Mouse (Mus musculus) skeletal muscle tissue, postnatal 0 days (tissue): ENCODE results near the gene Gm21425. TPM values are rescaled to one million over a fixed set of nuclear protein-coding genes. Genes with fewer than 3 reads are reported as not detected.

Experiments
- polyA plus RNA-seq: library from polyadenylated mRNA; unstranded; fragments of >200 nt; fragmentation: Nextera tagmentation; extraction: Ambion mirVana; gene quantifications from 2 replicates; pipeline ENCODE4 v1.2.1, GENCODE M21; 2015

Gene Gm21425
- not detected in 2 replicates for polyA plus RNA-seq

DNA sequence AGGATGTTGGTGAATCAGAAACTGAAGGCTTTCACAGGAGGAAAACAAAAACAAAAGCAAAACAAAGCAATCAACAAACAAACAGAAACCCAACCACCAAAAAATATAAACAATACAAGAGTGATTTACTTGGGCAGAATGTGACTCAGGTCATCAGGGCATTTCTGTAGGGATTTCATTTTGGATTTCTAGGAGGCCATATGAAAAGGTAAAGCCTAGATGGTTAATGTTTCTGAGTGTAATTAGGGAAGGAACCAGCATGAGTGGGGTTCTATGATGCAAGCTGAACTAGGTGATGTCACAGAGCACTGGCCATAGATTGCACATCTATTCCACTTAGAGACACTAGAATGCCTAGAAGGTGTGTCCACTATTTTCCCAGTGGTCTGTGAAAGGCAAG, at the start of gene Gm21425:
TSS of gene Gm21425 (plus strand) at position 301 of the 400 bp plus-strand sequence.

DNA sequence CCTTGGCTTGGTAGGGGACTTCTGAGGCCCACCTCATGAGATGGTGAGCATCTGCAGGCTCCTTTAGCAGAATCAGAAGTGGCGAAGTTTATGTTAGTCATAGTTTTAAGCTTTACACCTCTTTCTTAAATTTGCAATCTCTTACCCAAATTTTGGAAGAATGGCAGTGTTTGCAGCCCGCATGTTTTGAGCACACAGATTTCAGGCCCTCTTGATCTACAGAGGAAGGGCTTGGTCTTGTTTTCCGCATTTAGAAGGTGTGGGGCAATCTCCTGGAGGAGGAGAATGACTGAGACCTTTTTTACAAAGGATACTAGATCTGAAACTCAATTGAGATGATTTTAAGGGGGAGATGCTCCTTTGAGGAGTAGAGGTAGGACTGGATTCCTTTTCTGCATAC, 28.4 kb upstream of the Gm21425 start, which contains the start of gene Gm21891:
TSS of gene Gm21891 (minus strand) at position 101 of the 400 bp plus-strand sequence.

Other genes starting within 250 kb of the Gm21425 start
- not detected in 2 replicates for gene Gm20807, start 119.1 kb upstream of the Gm21425 start, polyA plus RNA-seq
- gene Gm21891, start 28.5 kb upstream of the Gm21425 start, polyA plus RNA-seq = not detected in 2 replicates
- not detected in 2 replicates for gene Gm21828, start 62.0 kb downstream of the Gm21425 start, polyA plus RNA-seq
- not detected in 2 replicates for gene Gm21440, start 90.4 kb downstream of the Gm21425 start, polyA plus RNA-seq
- not detected in 2 replicates for gene Gm21454, start 90.5 kb downstream of the Gm21425 start, polyA plus RNA-seq
- gene Gm21725, start 187.1 kb downstream of the Gm21425 start, polyA plus RNA-seq = not detected in 2 replicates